Mouse (Mus musculus): ENCODE measurements at regions not wholly inside any gene's neighbourhood (a gene's known extent, or its start where the extent isn't known, plus 50 kb on each side); places are given as distances from the start of the nearest gene placed in this dataset.
A peak's percentile ranks its signal among the peaks of the same experiment; 100 is the strongest.

GRCm38 (mm10) chrX:137305082-137305481 lies 183.2 kb upstream of the Esx1 start:
- DNase-seq (ENCODE audit: low read depth, low spot score): peak; percentile 25

DNA sequence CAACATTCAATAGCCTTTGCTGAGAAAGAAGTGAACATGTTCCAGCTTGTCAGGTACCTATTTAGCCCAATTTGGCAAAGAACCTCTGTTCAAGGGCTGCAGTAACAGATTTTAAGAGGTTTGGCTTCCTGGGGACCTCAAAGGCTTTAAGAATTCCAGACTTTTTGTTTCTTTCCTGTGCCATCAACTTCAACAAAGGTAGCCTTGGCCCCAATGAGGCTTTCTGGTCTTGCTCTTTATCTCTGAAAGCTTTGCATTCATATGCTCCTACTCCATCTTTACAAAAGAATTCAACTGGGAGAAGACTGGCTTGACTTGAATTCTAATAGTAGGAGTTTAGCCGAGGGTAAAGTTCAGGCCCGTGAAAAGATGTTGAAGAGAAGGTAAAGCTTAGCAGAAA lies 144.1 kb upstream of the Esx1 start:
- no peak for DNase-seq (ENCODE audit: low read depth, low spot score)
